Mouse (Mus musculus) liver, embryonic 12.5 days (tissue): ENCODE measurements at regions not wholly inside any gene's neighbourhood (a gene's known extent, or its start where the extent isn't known, plus 50 kb on each side); places are given as distances from the start of the nearest gene placed in this dataset.
"Not testable (repeated sequence)": the region's sequence is repeated elsewhere in the genome, so short reads cannot be mapped to it uniquely, and the experiment has no call there.

Experiments used
- ATAC-seq: fragments of 200-750 bp; cut with Nextera tagmentation; 2 replicates; pipeline ENCODE4 v1.8.0; 2017; ENCODE audit warnings: moderate number of reproducible peaks, mild to moderate bottlenecking, moderate library complexity
- H3K27ac ChIP-seq: fragments of 300-500 bp; sonication (generic); 2 replicates; pipeline ENCODE4 v1.5.1; 2016; ENCODE audit warnings: mild to moderate bottlenecking
- H3K27me3 ChIP-seq: fragments of 300-500 bp; sonication (generic); replicated peaks from 2 replicates; pipeline ENCODE4 v1.6.1; 2016; ENCODE audit warnings: mild to moderate bottlenecking, moderate library complexity
- H3K36me3 ChIP-seq: fragments of 300-500 bp; sonication (generic); 2 replicates; pipeline ENCODE4 v1.6.1; 2016; ENCODE audit warnings: mild to moderate bottlenecking, moderate library complexity
- H3K4me1 ChIP-seq: fragments of 300-500 bp; sonication (generic); 2 replicates; pipeline ENCODE4 v1.6.1; 2016
- H3K4me2 ChIP-seq: fragments of 300-500 bp; sonication (generic); 2 replicates; pipeline ENCODE4 v1.6.1; 2016; ENCODE audit warnings: mild to moderate bottlenecking, moderate library complexity
- H3K4me3 ChIP-seq: fragments of 300-500 bp; sonication (generic); 2 replicates; pipeline ENCODE4 v1.5.1; 2016; ENCODE audit warnings: mild to moderate bottlenecking, moderate library complexity
- H3K9ac ChIP-seq: fragments of 300-500 bp; sonication (generic); 2 replicates; pipeline ENCODE4 v1.6.1; 2016; ENCODE audit warnings: mild to moderate bottlenecking, moderate library complexity
- H3K9me3 ChIP-seq: fragments of 300-500 bp; sonication (generic); replicated peaks from 2 replicates; pipeline ENCODE4 v1.6.1; 2016; ENCODE audit warnings: mild to moderate bottlenecking, moderate library complexity
- WGBS: fragments of 180-500 bp; shearing (Covaris S2); methylation state at CpG from one replicate; pipeline ENCODE4 v1.1.7; 2016; ENCODE audit not compliant: insufficient replicate concordance; 5-methylcytosine and 5-hydroxymethylcytosine counted together

- H3K9ac ChIP-seq: no peak overlapping the region
- WGBS: 21% methylated on average over 14 of the region's 14 CpGs
- H3K27ac ChIP-seq: 0 out of 2 replicates have a peak overlapping the region, but pooled peaks have one; percentile 1
- no peaks in the 10 kb centered on the region for H3K9me3 ChIP-seq
- H3K4me3 ChIP-seq: no peak overlapping the region
- peaks cover 6% of the 10 kb centered on the region; the same call in 1 of the 2 replicates for H3K4me1 ChIP-seq
- no peaks in the 10 kb centered on the region; the same call in 1 of the 2 replicates for H3K36me3 ChIP-seq
- H3K27me3 ChIP-seq: no peaks in the 10 kb centered on the region
- peak; percentile 48 for ATAC-seq
- peak overlapping the region; percentile 38 for H3K4me2 ChIP-seq
Measured at GRCm38 (mm10) chr12:109749711-109750243, 149.6 kb upstream of the Rtl1 start.

- H3K4me3 ChIP-seq: no peak overlapping the region
- 73% methylated on average over 7 of the region's 7 CpGs for WGBS
- no peak overlapping the region for H3K9ac ChIP-seq
- ATAC-seq: no peak
- H3K36me3 ChIP-seq: no peaks in the 10 kb centered on the region
- no peaks in the 10 kb centered on the region for H3K27me3 ChIP-seq
- H3K9me3 ChIP-seq: no peaks in the 10 kb centered on the region
- H3K27ac ChIP-seq: no peak overlapping the region
- no peak overlapping the region for H3K4me2 ChIP-seq
- H3K4me1 ChIP-seq: no peaks in the 10 kb centered on the region
Measured at GRCm38 (mm10) chr12:109754986-109755385, 154.9 kb upstream of the Rtl1 start.

DNA sequence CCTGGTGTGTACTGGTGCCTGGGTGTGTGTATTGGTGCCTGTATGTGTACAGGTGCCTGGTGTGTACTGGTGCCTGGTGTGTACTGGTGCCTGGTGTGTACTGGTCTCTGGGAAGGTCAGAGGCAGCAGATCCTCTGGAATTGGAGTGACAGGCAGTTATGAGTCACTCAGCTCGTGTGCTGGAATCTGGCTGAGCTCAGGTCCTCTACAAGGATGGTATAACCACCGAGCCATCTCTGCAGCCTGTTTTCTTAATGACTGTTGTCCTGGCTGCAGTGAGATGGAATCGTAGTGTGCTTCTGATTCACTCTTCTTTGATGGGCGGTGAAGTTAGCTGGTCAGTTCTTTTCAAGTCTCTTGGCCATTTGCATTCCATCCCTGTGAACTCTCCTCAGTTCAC is 164.2 kb upstream of the Rtl1 start:
- Histone ChIP-seq H3K4me2 (no peak overlapping the region), H3K27me3 (no peaks in the 10 kb centered on the region), H3K9ac (no peak overlapping the region), H3K27ac (no peak overlapping the region), H3K9me3 (no peaks in the 10 kb centered on the region), H3K4me3 (no peak overlapping the region), H3K4me1 (no peaks in the 10 kb centered on the region), H3K36me3 (no peaks in the 10 kb centered on the region)
- ATAC-seq: no peak
- 62% methylated on average over 4 of the region's 4 CpGs for WGBS

DNA sequence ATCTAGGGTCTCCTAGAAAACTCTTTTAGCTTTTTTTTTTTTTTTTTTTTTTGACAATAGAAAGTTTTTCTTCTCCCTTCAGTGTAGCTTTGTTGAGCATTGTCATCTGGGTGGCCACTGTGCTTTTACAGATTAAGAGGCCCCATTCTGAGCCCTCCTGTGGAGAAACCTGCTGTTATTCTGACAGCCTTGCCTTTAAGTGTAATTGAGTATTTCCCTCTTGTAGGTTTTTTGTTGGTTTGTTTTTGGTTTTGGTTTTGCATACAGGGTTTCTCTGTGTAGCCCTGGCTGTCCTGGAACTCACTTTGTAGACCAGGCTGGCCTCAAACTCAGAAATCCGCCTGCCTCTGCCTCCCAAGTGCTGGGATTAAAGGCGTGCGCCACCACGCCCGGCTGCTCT is 166.5 kb upstream of the Rtl1 start:
- not testable (repeated sequence) for H3K4me3 ChIP-seq, H3K27me3 ChIP-seq, H3K36me3 ChIP-seq, H3K9ac ChIP-seq, H3K4me1 ChIP-seq, H3K9me3 ChIP-seq, H3K4me2 ChIP-seq, ATAC-seq, H3K27ac ChIP-seq
- WGBS: 75% methylated on average over 5 of the region's 5 CpGs

GRCm38 (mm10) chr12:109772543-109772942 is 172.4 kb upstream of the Rtl1 start:
- Histone ChIP-seq H3K4me1 (no peaks in the 10 kb centered on the region), H3K9ac (no peak overlapping the region), H3K4me2 (no peak overlapping the region), H3K36me3 (no peaks in the 10 kb centered on the region), H3K27me3 (no peaks in the 10 kb centered on the region), H3K27ac (no peak overlapping the region), H3K4me3 (no peak overlapping the region), H3K9me3 (no peaks in the 10 kb centered on the region)
- WGBS: 42% methylated on average over 2 of the region's 2 CpGs
- no peak for ATAC-seq

- Histone ChIP-seq H3K4me1 (no peaks in the 10 kb centered on the region), H3K27me3 (no peaks in the 10 kb centered on the region), H3K4me3 (no peak overlapping the region), H3K9me3 (no peaks in the 10 kb centered on the region), H3K27ac (no peak overlapping the region), H3K9ac (no peak overlapping the region), H3K36me3 (no peaks in the 10 kb centered on the region), H3K4me2 (no peak overlapping the region)
- 66% methylated on average over 3 of the region's 3 CpGs for WGBS
- ATAC-seq: no peak
Measured at GRCm38 (mm10) chr12:109773909-109774313, 173.8 kb upstream of the Rtl1 start.

GRCm38 (mm10) chr12:109798846-109799245 is 198.7 kb upstream of the Rtl1 start:
- no peak overlapping the region for H3K27ac ChIP-seq
- H3K9ac ChIP-seq: no peak overlapping the region
- no peaks in the 10 kb centered on the region for H3K9me3 ChIP-seq
- H3K36me3 ChIP-seq: no peaks in the 10 kb centered on the region
- 53% methylated on average over 3 of the region's 3 CpGs for WGBS
- no peaks in the 10 kb centered on the region for H3K4me1 ChIP-seq
- no peaks in the 10 kb centered on the region for H3K27me3 ChIP-seq
- no peak for ATAC-seq
- H3K4me2 ChIP-seq: no peak overlapping the region
- H3K4me3 ChIP-seq: no peak overlapping the region

GRCm38 (mm10) chr12:109799395-109799794 is 199.3 kb upstream of the Rtl1 start:
- no peak overlapping the region for H3K27ac ChIP-seq
- no peak overlapping the region for H3K4me2 ChIP-seq
- H3K27me3 ChIP-seq: no peaks in the 10 kb centered on the region
- H3K9ac ChIP-seq: no peak overlapping the region
- WGBS: 57% methylated on average over 1 of the region's 1 CpGs
- H3K4me1 ChIP-seq: no peaks in the 10 kb centered on the region
- H3K36me3 ChIP-seq: no peaks in the 10 kb centered on the region
- no peak for ATAC-seq
- H3K4me3 ChIP-seq: no peak overlapping the region
- no peaks in the 10 kb centered on the region for H3K9me3 ChIP-seq

- H3K27ac ChIP-seq: no peak overlapping the region
- no peak overlapping the region for H3K4me2 ChIP-seq
- H3K36me3 ChIP-seq: no peaks in the 10 kb centered on the region
- 71% methylated on average over 10 of the region's 10 CpGs for WGBS
- no peak for ATAC-seq
- no peaks in the 10 kb centered on the region for H3K27me3 ChIP-seq
- no peak overlapping the region for H3K9ac ChIP-seq
- H3K4me3 ChIP-seq: no peak overlapping the region
- no peaks in the 10 kb centered on the region for H3K4me1 ChIP-seq
- no peaks in the 10 kb centered on the region; the same call in 1 of the 2 replicates for H3K9me3 ChIP-seq
Measured at GRCm38 (mm10) chr12:109827241-109827915, 227.2 kb upstream of the Rtl1 start.

DNA sequence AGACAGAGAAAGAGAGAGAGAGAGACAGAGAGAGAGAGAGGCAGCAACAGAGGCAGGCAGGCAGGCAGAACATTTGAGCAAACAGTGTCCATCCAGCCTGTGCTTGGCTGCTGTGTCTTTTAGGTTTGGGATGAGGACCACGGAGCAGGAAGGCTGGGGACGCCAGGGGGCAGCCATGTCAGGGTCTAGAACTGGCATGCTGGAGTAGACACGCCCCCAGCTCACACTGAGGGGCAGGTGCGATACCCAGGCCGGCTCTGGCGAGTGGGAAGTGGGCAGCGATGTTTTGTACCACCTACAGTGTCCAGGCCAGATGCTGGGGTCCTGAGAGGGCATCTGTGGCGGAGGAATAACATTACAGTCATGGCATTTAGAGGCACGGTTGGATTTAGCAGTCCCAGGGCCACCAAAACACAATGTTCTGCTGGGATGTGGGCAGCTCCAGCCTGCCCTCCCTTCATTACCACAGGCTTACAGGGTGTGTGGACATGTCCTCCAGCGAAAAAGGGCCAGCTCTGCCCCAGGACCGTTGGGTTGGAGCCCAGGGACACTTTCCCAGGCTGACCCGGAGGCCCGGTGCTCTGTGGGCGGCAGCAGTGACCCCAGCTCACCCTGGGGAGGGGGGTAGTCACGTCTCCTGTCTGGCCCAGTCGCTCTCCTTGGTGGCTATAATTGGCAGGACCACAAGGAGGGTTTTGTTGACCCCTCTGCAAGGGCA is 230.3 kb upstream of the Rtl1 start:
- H3K4me1 ChIP-seq: no peaks in the 10 kb centered on the region
- H3K27me3 ChIP-seq: no peaks in the 10 kb centered on the region
- no peak for ATAC-seq
- H3K36me3 ChIP-seq: no peaks in the 10 kb centered on the region
- 40% methylated on average over 16 of the region's 16 CpGs for WGBS
- no peak overlapping the region for H3K4me2 ChIP-seq
- H3K9ac ChIP-seq: no peak overlapping the region
- no peaks in the 10 kb centered on the region for H3K9me3 ChIP-seq
- no peak overlapping the region for H3K4me3 ChIP-seq
- no peak overlapping the region for H3K27ac ChIP-seq

DNA sequence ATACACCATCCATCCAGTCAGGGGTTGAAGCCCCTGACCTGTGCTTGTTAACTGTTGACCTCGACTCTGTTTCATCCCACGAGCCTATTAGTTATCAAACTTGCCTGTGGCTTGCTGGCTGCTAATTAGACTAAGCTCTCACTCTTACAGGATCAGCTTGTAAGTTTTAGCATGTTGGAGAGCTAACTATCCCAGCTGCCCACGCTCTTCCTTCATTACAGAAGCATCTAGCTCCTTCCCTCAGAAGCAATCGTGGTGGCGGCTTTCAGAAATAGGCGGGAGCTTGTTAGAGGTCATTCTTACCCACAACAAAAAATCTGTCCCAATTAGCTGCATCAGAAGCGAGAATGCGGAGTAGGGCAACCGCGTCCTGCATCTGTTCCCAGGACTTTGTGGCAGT is 232.8 kb upstream of the Rtl1 start:
- no peak for ATAC-seq
- no peaks in the 10 kb centered on the region for H3K27me3 ChIP-seq
- no peak overlapping the region; the same call in 1 of the 2 replicates for H3K27ac ChIP-seq
- 71% methylated on average over 10 of the region's 10 CpGs for WGBS
- no peak overlapping the region for H3K9ac ChIP-seq
- H3K9me3 ChIP-seq: peaks cover 7% of the 10 kb centered on the region; the same call in 1 of the 2 replicates
- no peak overlapping the region for H3K4me3 ChIP-seq
- no peaks in the 10 kb centered on the region for H3K36me3 ChIP-seq
- H3K4me1 ChIP-seq: no peaks in the 10 kb centered on the region
- H3K4me2 ChIP-seq: no peak overlapping the region

DNA sequence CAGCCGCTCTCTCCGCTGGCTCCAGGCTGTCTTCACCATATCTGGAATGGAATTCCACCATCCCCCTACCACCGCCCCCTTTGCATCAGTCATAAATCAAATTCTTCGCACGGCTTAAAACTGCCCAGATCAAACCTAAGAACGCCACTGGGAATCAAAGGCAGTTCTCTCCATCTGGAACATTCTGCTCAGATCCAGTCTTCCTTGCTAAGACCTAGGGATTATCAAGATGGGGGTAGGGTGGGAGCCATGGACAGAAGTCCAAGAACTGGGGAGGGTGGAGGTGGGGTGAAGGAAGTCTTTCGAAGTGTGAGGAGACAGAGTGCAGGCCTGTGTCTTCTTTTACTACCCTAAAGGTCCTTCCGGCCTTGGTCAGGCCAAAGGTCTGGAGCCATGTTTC is 236.4 kb upstream of the Rtl1 start:
- H3K27me3 ChIP-seq: no peaks in the 10 kb centered on the region
- no peak overlapping the region for H3K27ac ChIP-seq
- WGBS: 71% methylated on average over 8 of the region's 8 CpGs
- no peak overlapping the region for H3K4me2 ChIP-seq
- H3K9me3 ChIP-seq: peaks cover 7% of the 10 kb centered on the region; the same call in 1 of the 2 replicates
- no peak overlapping the region for H3K9ac ChIP-seq
- no peak for ATAC-seq
- no peak overlapping the region for H3K4me3 ChIP-seq
- H3K4me1 ChIP-seq: no peaks in the 10 kb centered on the region
- H3K36me3 ChIP-seq: no peaks in the 10 kb centered on the region
